ENCODE assay signal across 14 mouse cellular contexts in genomic region chr13:53195951-53196677, GRCm38 (mm10).
DNase-seq lines count a peak whose midpoint lies in the region; ATAC-seq and TF ChIP-seq lines count a peak whose summit lies in the region.
"Had no signal": no experiment of that assay in that cellular context is flagged by ENCODE, and none has a peak within 500 bp of the region (broad histone marks: within the 10 kb centered on the region; RNA-seq: fewer than 3 reads in every experiment).

No protein-coding gene starts in this region.

- no peak for TF ChIP-seq EP300 in heart, adult 2 months (IDR thresholded peaks at IDR 0.05; ENCODE audit: insufficient read depth, low read depth, low read length)

- H3K9me3 ChIP-seq in kidney, postnatal 0 days (replicated peaks; ENCODE audit: low read length) = no peaks in the 10 kb centered on the region
- no peaks in the 10 kb centered on the region for H3K9me3 ChIP-seq in embryonic facial prominence, embryonic 13.5 days
- H3K9me3 ChIP-seq in forebrain, embryonic 14.5 days (replicated peaks; ENCODE audit: control insufficient read depth, low read length) = no peaks in the 10 kb centered on the region
- H3K9me3 ChIP-seq in limb, embryonic 14.5 days (ENCODE audit: control insufficient read depth, low read length) = no peaks in the 10 kb centered on the region
- H3K9me3 ChIP-seq: midbrain, embryonic 10.5 days had no signal

- H3K27ac ChIP-seq in kidney, postnatal 0 days = no peak overlapping the region
- peak overlapping the region; percentile 51; the same call in 1 of the 2 replicates for H3K27ac ChIP-seq in embryonic facial prominence, embryonic 13.5 days
- peak overlapping the region; percentile 70; the same call in 1 of the 2 replicates for H3K27ac ChIP-seq in forebrain, embryonic 14.5 days (ENCODE audit: low read depth, low read length)
- H3K27ac ChIP-seq in limb, embryonic 14.5 days (replicated peaks; ENCODE audit: low read depth, low read length) = peak overlapping the region; percentile 81; the same call in 1 of the 2 replicates
- H3K27ac ChIP-seq in heart, adult 2 months = no peak overlapping the region
- H3K27ac ChIP-seq: midbrain, embryonic 10.5 days had no signal

- DNase-seq in kidney, postnatal 0 days (ENCODE audit: low spot score) = peak; percentile 68
- DNase-seq in kidney, postnatal 36 days = no peak
- DNase-seq in forebrain, embryonic 14.5 days (ENCODE audit: low spot score) = peak; percentile 75
- no peak for DNase-seq in limb, embryonic 14.5 days (ENCODE audit: low spot score)
- DNase-seq in heart, adult 2 months = no peak
- no peak for DNase-seq in right cerebral cortex, adult 18-20 months
- no peak for DNase-seq in spleen, postnatal 14 days (ENCODE audit: low spot score in 2 of 2)
- DNase-seq: cerebellum, adult 9-10 months; kidney, adult 11 months; left cerebral cortex, postnatal 4 days; lung, postnatal 36 days had no signal

- no peak overlapping the region for H3K9ac ChIP-seq in kidney, postnatal 0 days (ENCODE audit: low read depth, low read length)
- H3K9ac ChIP-seq in embryonic facial prominence, embryonic 13.5 days = no peak overlapping the region
- H3K9ac ChIP-seq in forebrain, embryonic 14.5 days (ENCODE audit: low read length) = no peak overlapping the region
- H3K9ac ChIP-seq in limb, embryonic 14.5 days (ENCODE audit: low read depth, low read length, severe bottlenecking) = no peak overlapping the region
- no peak overlapping the region for H3K9ac ChIP-seq in heart, adult 2 months (ENCODE audit: low read depth, low read length)

- TF ChIP-seq CTCF in kidney, postnatal 0 days (IDR thresholded peaks at IDR 0.05; ENCODE audit: low read depth) = no peak
- no peak for TF ChIP-seq CTCF in heart, adult 2 months (IDR thresholded peaks at IDR 0.05)

- ATAC-seq in kidney, postnatal 0 days (replicated peaks; ENCODE audit: low FRiP score, low read depth) = no peak
- no peak for ATAC-seq in embryonic facial prominence, embryonic 13.5 days (ENCODE audit: insufficient number of reproducible peaks, insufficient read depth, low FRiP score, low TSS enrichment, low read depth)
- peak; percentile 69 for ATAC-seq in forebrain, embryonic 14.5 days
- no peak for ATAC-seq in limb, embryonic 14.5 days (ENCODE audit: low FRiP score, low read depth)

- no peaks in the 10 kb centered on the region; the same call in 1 of the 2 replicates for H3K27me3 ChIP-seq in kidney, postnatal 0 days (ENCODE audit: insufficient read depth, low read length)
- no peaks in the 10 kb centered on the region for H3K27me3 ChIP-seq in embryonic facial prominence, embryonic 13.5 days
- no peaks in the 10 kb centered on the region for H3K27me3 ChIP-seq in forebrain, embryonic 14.5 days (replicated peaks; ENCODE audit: control insufficient read depth, insufficient read depth, low read length)
- H3K27me3 ChIP-seq in limb, embryonic 14.5 days (ENCODE audit: control insufficient read depth, insufficient read depth, low read length) = no peaks in the 10 kb centered on the region
- H3K27me3 ChIP-seq in heart, adult 2 months (ENCODE audit: control insufficient read depth, insufficient read depth, low read length) = no peaks in the 10 kb centered on the region

- H3K4me2 ChIP-seq in kidney, postnatal 0 days (ENCODE audit: low read length) = no peak overlapping the region
- peak overlapping the region; percentile 27 for H3K4me2 ChIP-seq in embryonic facial prominence, embryonic 13.5 days
- H3K4me2 ChIP-seq in forebrain, embryonic 14.5 days (ENCODE audit: low read length) = no peak overlapping the region
- H3K4me2 ChIP-seq in limb, embryonic 14.5 days (replicated peaks; ENCODE audit: low read depth, low read length, severe bottlenecking) = no peak overlapping the region

- no peaks in the 10 kb centered on the region for H3K79me2 ChIP-seq in heart, adult 2 months (replicated peaks; ENCODE audit: control insufficient read depth, insufficient read depth, low read length)

- TF ChIP-seq POLR2A in limb, embryonic 14.5 days (IDR thresholded peaks at IDR 0.05; ENCODE audit: borderline replicate concordance, extremely low read depth, insufficient read depth, insufficient read length) = no peak
- no peak for TF ChIP-seq POLR2A in heart, adult 2 months (IDR thresholded peaks at IDR 0.05; ENCODE audit: insufficient read depth, low read depth, low read length)

- 75% methylated on average over 6 of the region's 6 CpGs for WGBS in kidney, postnatal 0 days
- 60% methylated on average over 6 of the region's 6 CpGs for WGBS in embryonic facial prominence, embryonic 13.5 days
- WGBS in forebrain, embryonic 14.5 days = 70% methylated on average over 6 of the region's 6 CpGs
- WGBS in limb, embryonic 14.5 days = 33% methylated on average over 6 of the region's 6 CpGs
- WGBS in heart, adult 2 months = 91% methylated on average over 6 of the region's 6 CpGs

- H3K4me3 ChIP-seq in kidney, postnatal 0 days (replicated peaks; ENCODE audit: low read depth, low read length) = no peak overlapping the region
- no peak overlapping the region for H3K4me3 ChIP-seq in embryonic facial prominence, embryonic 13.5 days
- no peak overlapping the region for H3K4me3 ChIP-seq in forebrain, embryonic 14.5 days (ENCODE audit: low read depth, low read length)
- no peak overlapping the region for H3K4me3 ChIP-seq in limb, embryonic 14.5 days (replicated peaks; ENCODE audit: low read length)
- no peak overlapping the region for H3K4me3 ChIP-seq in heart, adult 2 months
- H3K4me3 ChIP-seq: midbrain, embryonic 10.5 days had no signal

- peaks cover 8% of the 10 kb centered on the region for H3K4me1 ChIP-seq in kidney, postnatal 0 days (replicated peaks; ENCODE audit: insufficient read depth, low read length)
- peaks cover 95% of the 10 kb centered on the region for H3K4me1 ChIP-seq in embryonic facial prominence, embryonic 13.5 days
- H3K4me1 ChIP-seq in forebrain, embryonic 14.5 days (ENCODE audit: control insufficient read depth, insufficient read depth, low read length) = peaks cover under 1% of the 10 kb centered on the region
- peaks cover 84% of the 10 kb centered on the region for H3K4me1 ChIP-seq in limb, embryonic 14.5 days (ENCODE audit: control insufficient read depth, insufficient read depth, low read length)
- peaks cover 3% of the 10 kb centered on the region for H3K4me1 ChIP-seq in heart, adult 2 months (ENCODE audit: control insufficient read depth, insufficient read depth, low read length)

- intact Hi-C loops in heart, adult 2 months (cut with DNase I) = no loop called here

- H3K36me3 ChIP-seq in kidney, postnatal 0 days (ENCODE audit: insufficient read depth, low read length) = no peaks in the 10 kb centered on the region
- no peaks in the 10 kb centered on the region for H3K36me3 ChIP-seq in embryonic facial prominence, embryonic 13.5 days
- H3K36me3 ChIP-seq in forebrain, embryonic 14.5 days (ENCODE audit: control insufficient read depth, insufficient read depth, low read length) = no peaks in the 10 kb centered on the region
- H3K36me3 ChIP-seq in limb, embryonic 14.5 days (ENCODE audit: control insufficient read depth, insufficient read depth, low read length) = no peaks in the 10 kb centered on the region
- no peaks in the 10 kb centered on the region for H3K36me3 ChIP-seq in heart, adult 2 months (ENCODE audit: control insufficient read depth, insufficient read depth, low read length)
- H3K36me3 ChIP-seq: G1E; midbrain, embryonic 10.5 days had no signal

Comparison
In these comparisons a context has a peak if more than half of its experiments do, and no peak if none do; other contexts are left out.
1. DNase-seq: peak in kidney, postnatal 0 days (single experiment) and forebrain, embryonic 14.5 days (single experiment); none in kidney, postnatal 36 days (0 of 2), limb, embryonic 14.5 days (single experiment), heart, adult 2 months (0 of 2), right cerebral cortex, adult 18-20 months (single experiment) and spleen, postnatal 14 days (0 of 2).
2. H3K27ac ChIP-seq: peak in embryonic facial prominence, embryonic 13.5 days (single experiment), forebrain, embryonic 14.5 days (single experiment) and limb, embryonic 14.5 days (single experiment); none in kidney, postnatal 0 days (single experiment) and heart, adult 2 months (single experiment).